Mouse (Mus musculus) forebrain, postnatal 0 days (tissue): ENCODE measurements at regions not wholly inside any gene's neighbourhood (a gene's known extent, or its start where the extent isn't known, plus 50 kb on each side); places are given as distances from the start of the nearest gene placed in this dataset.
"Not testable (repeated sequence)": the region's sequence is repeated elsewhere in the genome, so short reads cannot be mapped to it uniquely, and the experiment has no call there.

Source experiments
- ATAC-seq: fragments of 200-750 bp; cut with Nextera tagmentation; 2 replicates; pipeline ENCODE4 v1.8.0; 2017; ENCODE audit warnings: mild to moderate bottlenecking, moderate library complexity
- DNase-seq: peaks from one replicate; pipeline ENCODE4 v3.0.0-alpha.2; 2015
- H3K27ac ChIP-seq: fragments of 300-500 bp; sonication (generic); 2 replicates; pipeline ENCODE4 v1.5.1; 2014; ENCODE audit warnings: low read depth, mild to moderate bottlenecking, antibody characterized with exemption, low read length, moderate library complexity, mixed read lengths
- H3K27me3 ChIP-seq: fragments of 300-500 bp; sonication (generic); 2 replicates; pipeline ENCODE4 v1.6.1; 2014; ENCODE audit warnings: mild to moderate bottlenecking, low read length, mixed read lengths; ENCODE audit not compliant: insufficient read depth
- H3K36me3 ChIP-seq: fragments of 300-500 bp; sonication (generic); 2 replicates; pipeline ENCODE4 v1.6.1; 2014; ENCODE audit warnings: mild to moderate bottlenecking, moderate library complexity; ENCODE audit not compliant: insufficient read depth
- H3K4me1 ChIP-seq: fragments of 300-500 bp; sonication (generic); 2 replicates; pipeline ENCODE4 v1.6.1; 2014; ENCODE audit warnings: antibody characterized with exemption; ENCODE audit not compliant: insufficient read depth
- H3K4me2 ChIP-seq: fragments of 300-500 bp; sonication (generic); 2 replicates; pipeline ENCODE4 v1.6.1; 2014; ENCODE audit warnings: low read depth, mild to moderate bottlenecking, moderate library complexity
- H3K4me3 ChIP-seq: fragments of 300-500 bp; sonication (generic); 2 replicates; pipeline ENCODE4 v1.5.1; 2014; ENCODE audit warnings: low read depth, low read length, mixed read lengths
- H3K9ac ChIP-seq: fragments of 300-500 bp; sonication (generic); 2 replicates; pipeline ENCODE4 v1.6.1; 2014; ENCODE audit warnings: mild to moderate bottlenecking
- H3K9me3 ChIP-seq: fragments of 300-500 bp; sonication (generic); 2 replicates; pipeline ENCODE4 v1.6.1; 2016; ENCODE audit warnings: low read length
- CTCF ChIP-seq: sonication (generic); IDR thresholded peaks from 2 replicates; pipeline ENCODE4 v1.5.1; 2016; ENCODE audit warnings: antibody characterized with exemption, control low read depth, low read depth
- WGBS: fragments of 180-500 bp; shearing (Covaris S2); extraction: QIAGEN DNeasy Blood & Tissue Kit; methylation state at CpG from one replicate; pipeline ENCODE4 v1.1.7; 2014; 5-methylcytosine and 5-hydroxymethylcytosine counted together

DNA sequence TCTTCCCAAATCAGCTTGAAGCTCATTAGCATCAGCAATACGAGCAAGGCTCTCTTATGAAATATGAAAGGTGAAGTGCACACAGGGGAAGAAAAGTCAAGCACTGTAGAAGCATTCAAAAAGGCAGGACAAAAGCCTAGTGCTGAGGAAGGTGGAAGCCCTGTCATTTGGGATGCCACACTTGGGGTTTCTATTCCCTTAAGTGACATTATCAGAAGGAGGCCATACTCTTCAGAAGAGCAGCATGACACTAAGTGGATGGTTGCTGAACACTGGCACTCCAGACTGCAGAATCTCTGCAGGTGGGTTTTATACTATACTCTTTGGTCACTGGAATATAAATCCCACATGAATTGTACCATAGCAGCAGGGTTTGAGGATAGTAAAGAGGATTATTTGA, 120.4 kb upstream of the Pcsk1 start:
- no peak overlapping the region for H3K4me2 ChIP-seq
- H3K4me3 ChIP-seq = no peak overlapping the region
- TF ChIP-seq CTCF = no peak
- no peaks in the 10 kb centered on the region for H3K4me1 ChIP-seq
- H3K9me3 ChIP-seq = no peaks in the 10 kb centered on the region
- H3K27ac ChIP-seq = no peak overlapping the region
- WGBS = 36% methylated on average over 1 of the region's 1 CpGs
- H3K27me3 ChIP-seq = no peaks in the 10 kb centered on the region
- no peak for DNase-seq
- H3K9ac ChIP-seq = no peak overlapping the region
- no peaks in the 10 kb centered on the region for H3K36me3 ChIP-seq
- ATAC-seq = peak; percentile 25

DNA sequence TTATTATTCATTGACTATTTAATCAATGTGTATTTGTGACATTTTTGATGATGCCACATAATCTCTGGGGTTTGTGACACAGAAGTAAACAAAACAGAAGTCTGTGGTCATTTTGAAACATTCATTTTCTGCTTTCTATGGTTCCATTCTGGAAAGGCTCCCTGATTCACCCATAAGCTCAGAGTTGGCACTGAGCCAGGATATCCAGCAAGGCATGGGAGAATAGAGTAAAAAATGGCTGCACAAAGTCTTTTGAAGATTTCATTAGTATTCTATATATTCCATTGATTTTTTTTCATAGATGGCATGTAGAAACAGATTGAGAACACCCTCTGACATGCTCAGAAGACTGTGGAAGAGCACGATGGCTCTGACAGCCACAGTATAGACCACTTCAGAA, 133.8 kb upstream of the Pcsk1 start:
- H3K9me3 ChIP-seq = no peaks in the 10 kb centered on the region
- WGBS = 51% methylated on average over 1 of the region's 1 CpGs
- H3K4me2 ChIP-seq = no peak overlapping the region
- no peaks in the 10 kb centered on the region for H3K27me3 ChIP-seq
- H3K4me1 ChIP-seq = no peaks in the 10 kb centered on the region
- no peak for TF ChIP-seq CTCF
- H3K4me3 ChIP-seq = no peak overlapping the region
- ATAC-seq (no peak), DNase-seq (peak; percentile 11)
- no peak overlapping the region for H3K9ac ChIP-seq
- H3K36me3 ChIP-seq = no peaks in the 10 kb centered on the region
- no peak overlapping the region for H3K27ac ChIP-seq

DNA sequence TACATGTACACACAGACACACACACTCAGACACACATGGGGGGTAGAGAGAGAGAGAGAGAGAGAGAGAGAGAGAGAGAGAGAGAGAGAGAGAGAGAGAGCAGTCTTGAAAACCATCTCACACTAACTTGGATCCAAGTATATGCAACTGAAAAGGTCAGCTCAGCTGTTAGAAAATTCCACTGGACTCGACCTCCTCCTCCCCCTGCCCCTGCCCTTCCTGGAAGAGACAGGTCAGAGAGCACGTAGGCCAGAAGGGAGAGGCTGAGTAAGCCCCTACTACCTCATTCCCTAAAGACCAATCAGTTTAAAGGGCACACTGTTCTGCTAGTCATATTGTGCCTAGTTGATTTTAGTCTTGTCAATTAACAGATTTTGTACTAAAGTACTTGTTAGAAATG, 105.0 kb upstream of the Cast start:
- not testable (repeated sequence) for H3K4me1 ChIP-seq, H3K36me3 ChIP-seq, DNase-seq, ATAC-seq, H3K4me3 ChIP-seq, H3K9me3 ChIP-seq, H3K4me2 ChIP-seq, H3K27me3 ChIP-seq, H3K27ac ChIP-seq, H3K9ac ChIP-seq
- 33% methylated on average over 2 of the region's 2 CpGs for WGBS

DNA sequence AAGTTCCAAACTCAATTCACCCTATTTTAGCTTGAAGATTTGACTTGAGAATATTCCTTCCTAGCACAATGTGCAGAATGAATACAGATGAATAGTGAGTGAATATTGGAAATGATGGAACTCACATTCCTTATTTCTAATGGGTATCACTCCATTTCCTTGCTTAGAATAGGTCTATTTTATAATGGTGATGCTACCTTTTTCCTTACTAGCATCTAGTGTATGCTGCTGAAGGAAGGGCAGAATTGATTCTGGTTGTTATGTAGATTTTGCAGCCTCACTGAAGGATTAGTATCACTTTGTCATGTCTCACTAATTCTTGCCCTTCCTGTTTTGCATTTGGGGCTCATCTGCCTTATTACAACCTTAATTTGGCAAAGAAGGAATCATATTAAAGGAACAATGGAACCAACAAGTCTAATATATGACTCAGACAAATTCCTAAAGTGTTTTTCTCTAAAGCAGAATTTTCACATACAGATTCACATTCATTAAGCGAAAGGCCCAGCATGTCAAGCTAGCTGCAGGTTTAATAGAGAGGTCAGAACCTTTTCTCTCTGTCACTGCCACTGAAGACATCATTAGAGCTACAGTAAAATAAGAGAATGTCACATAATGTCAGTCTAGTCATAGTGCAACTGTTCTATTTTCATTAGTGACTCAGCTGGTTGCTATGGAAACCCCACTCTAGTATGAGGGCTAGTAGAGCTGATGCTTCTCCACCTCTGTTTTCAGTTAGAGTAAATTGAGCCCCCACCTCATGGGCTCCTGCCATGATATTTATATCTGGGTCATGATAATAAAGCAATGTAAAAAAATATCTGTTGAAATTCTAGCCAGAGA, 94.8 kb upstream of the Cast start:
- H3K4me2 ChIP-seq = no peak overlapping the region
- H3K4me3 ChIP-seq = no peak overlapping the region
- peak; percentile 93 for ATAC-seq
- DNase-seq = peak; percentile 58
- 77% methylated on average over 1 of the region's 1 CpGs for WGBS
- no peak overlapping the region for H3K9ac ChIP-seq
- H3K4me1 ChIP-seq = no peaks in the 10 kb centered on the region
- H3K9me3 ChIP-seq = no peaks in the 10 kb centered on the region
- no peak overlapping the region for H3K27ac ChIP-seq
- no peaks in the 10 kb centered on the region for H3K36me3 ChIP-seq
- TF ChIP-seq CTCF = no peak
- H3K27me3 ChIP-seq = no peaks in the 10 kb centered on the region

DNA sequence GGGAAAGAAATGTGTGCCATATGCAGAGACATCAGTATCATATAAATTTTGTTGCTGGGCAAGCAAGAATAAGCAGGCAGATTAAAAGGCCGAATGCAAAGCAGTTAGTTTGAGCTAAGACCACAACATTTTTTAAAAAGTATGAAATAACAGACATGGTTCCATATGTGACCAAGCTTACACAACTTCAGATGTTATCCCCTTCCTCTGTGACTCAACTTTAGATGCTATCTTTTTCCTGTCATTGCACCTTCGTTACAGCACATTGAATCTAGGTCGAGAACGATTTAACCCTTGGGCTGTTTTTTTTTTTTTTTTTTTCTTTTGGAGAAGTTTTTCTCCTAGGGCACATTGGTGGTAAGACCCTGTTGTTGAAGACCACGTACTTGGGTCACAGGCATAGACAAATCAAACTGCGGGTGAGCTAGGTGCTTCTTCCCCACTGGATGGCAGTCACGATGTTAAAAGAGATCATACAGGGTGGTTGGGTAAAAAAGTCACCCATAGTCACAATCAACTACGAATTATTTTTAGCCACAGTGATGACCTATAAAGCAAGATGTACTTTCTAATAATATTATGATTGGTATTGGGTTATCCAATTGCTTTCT, 81.4 kb upstream of the Cast start:
- ATAC-seq = no peak
- no peak for TF ChIP-seq CTCF

DNA sequence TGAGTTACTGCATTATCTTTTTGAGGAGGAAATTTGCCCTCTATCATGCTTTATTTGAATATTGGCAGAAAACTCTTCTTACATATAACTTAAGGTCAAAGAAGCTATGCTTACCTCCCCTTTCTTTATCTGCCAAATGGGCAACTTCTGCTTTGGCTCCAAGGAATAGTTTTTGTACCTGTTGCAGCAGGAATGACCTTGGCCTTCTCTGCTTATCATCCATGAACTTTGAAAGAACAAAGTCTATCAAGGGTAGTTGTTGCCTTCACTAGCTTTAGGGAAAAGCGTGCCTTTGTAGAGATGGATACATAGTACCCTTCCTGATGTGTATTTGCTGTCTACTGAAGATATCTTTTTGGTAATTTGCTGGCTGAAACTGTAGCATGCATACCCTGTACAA, 59.1 kb upstream of the Cast start:
- DNase-seq (no peak), ATAC-seq (no peak)
- no peak for TF ChIP-seq CTCF
- Histone ChIP-seq H3K27ac (no peak overlapping the region), H3K4me2 (no peak overlapping the region), H3K9me3 (no peaks in the 10 kb centered on the region), H3K36me3 (no peaks in the 10 kb centered on the region), H3K4me3 (no peak overlapping the region), H3K4me1 (no peaks in the 10 kb centered on the region), H3K27me3 (no peaks in the 10 kb centered on the region), H3K9ac (no peak overlapping the region)
- 82% methylated on average over 1 of the region's 1 CpGs for WGBS

More for the DNA sequence above, 81.4 kb upstream of the Cast start:
- no peak overlapping the region for H3K9ac ChIP-seq
- H3K4me3 ChIP-seq = no peak overlapping the region
- H3K9me3 ChIP-seq = no peaks in the 10 kb centered on the region
- H3K4me2 ChIP-seq = no peak overlapping the region
- H3K27ac ChIP-seq = no peak overlapping the region
- H3K27me3 ChIP-seq = no peaks in the 10 kb centered on the region
- H3K4me1 ChIP-seq = no peaks in the 10 kb centered on the region
- 90% methylated on average over 8 of the region's 8 CpGs for WGBS
- DNase-seq = no peak
- H3K36me3 ChIP-seq = no peaks in the 10 kb centered on the region

DNA sequence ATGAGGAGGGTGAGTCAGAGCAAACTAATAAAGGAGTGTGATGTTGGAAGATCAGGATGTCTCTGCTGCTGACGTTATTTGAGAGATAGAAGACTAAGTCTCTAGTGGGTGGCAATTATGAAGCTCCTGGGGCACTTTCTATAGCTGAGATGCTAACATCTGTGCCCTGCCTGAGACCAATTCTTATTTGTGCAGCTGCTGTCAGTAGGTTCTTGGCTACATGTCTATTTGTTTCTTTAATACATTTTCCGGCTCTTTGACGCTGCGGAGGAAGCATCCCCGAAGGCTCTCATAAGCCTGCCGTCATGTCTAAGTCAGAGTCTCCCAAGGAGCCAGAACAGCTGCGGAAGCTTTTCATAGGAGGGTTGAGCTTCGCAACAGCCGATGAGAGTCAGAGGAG, 55.4 kb upstream of the Cast start:
- TF ChIP-seq CTCF = no peak
- 89% methylated on average over 9 of the region's 9 CpGs for WGBS
- no peak overlapping the region for H3K4me3 ChIP-seq
- no peak overlapping the region for H3K9ac ChIP-seq
- no peaks in the 10 kb centered on the region for H3K9me3 ChIP-seq
- H3K27ac ChIP-seq = no peak overlapping the region
- no peaks in the 10 kb centered on the region for H3K4me1 ChIP-seq
- DNase-seq (no peak), ATAC-seq (no peak)
- no peaks in the 10 kb centered on the region for H3K36me3 ChIP-seq
- H3K4me2 ChIP-seq = no peak overlapping the region
- no peaks in the 10 kb centered on the region for H3K27me3 ChIP-seq
